Mouse (Mus musculus) thymus, adult 2 months (tissue): ENCODE results near the gene Nostrin.

ENCODE experiments used
- CTCF ChIP-seq: fragments of 200-500 bp; IDR thresholded peaks from 2 replicates; pipeline ENCODE4 v1.5.1; 2012; ENCODE audit warnings: mild to moderate bottlenecking, control low read depth, low read length, moderate library complexity, borderline replicate concordance; ENCODE audit not compliant: control insufficient read depth, poor library complexity, insufficient read depth; ENCODE audit errors: extremely low read depth
- POLR2A ChIP-seq: fragments of 200-500 bp; IDR thresholded peaks from 2 replicates; pipeline ENCODE4 v1.6.1; 2012; ENCODE audit warnings: mild to moderate bottlenecking, low read length, control low read depth, moderate library complexity; ENCODE audit not compliant: control insufficient read depth, poor library complexity, insufficient read depth; ENCODE audit errors: extremely low read depth

DNA sequence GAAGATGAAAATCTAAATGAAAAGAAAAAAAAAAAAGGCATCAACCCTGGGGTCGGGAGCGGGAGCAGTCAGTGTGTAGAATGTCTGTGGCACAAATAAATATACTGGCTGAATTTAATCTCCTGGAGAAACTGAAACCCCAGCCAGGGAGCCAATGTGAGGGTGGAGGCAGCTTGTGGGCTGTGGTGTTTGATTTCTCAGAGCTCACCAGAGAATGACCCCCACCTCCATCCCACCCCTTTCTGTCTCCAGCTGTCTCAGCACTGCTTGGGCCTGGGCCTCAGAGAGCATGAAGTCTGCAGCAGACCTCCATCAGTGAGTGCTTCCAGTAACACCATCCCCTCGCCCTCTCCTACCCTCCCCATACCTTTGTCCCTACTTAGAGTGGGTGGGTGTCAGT, 20.3 kb downstream of the Nostrin start:
- TF ChIP-seq CTCF = no peak
- no peak for TF ChIP-seq POLR2A
